Mouse (Mus musculus) hindlimb bud, embryonic 11.5 days (tissue): Measurements from ENCODE around the gene AU021092.
"Not testable (repeated sequence)": the region's sequence is repeated elsewhere in the genome, so short reads cannot be mapped to it uniquely, and the experiment has no call there.

ENCODE experiments used
- DNase-seq: peaks from one replicate; pipeline ENCODE4 v3.0.0-alpha.2; 2012; ENCODE audit warnings: low read depth, low spot score; ENCODE audit errors: extremely low spot score

The AU021092 gene

DNA sequence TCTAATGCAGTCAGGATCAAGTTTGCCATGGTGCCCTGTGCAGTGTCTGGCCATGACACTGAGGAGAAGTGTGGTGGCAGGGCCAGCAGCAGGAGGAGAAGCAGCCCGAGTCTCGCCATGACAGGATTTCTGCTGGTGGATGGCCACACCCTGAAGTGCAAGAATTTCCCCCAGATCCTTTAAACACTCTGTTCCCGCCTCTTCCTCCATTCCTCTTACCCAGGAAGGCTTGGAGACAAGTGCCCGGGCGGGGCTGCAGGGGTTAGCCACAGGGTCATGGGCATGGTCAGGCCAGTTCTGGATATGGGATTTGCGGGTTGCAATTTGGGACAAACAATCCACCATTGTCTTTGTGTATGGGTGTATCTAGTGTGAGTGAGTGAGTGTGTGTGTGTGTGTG, at the start of gene AU021092:
Gene AU021092 (minus strand): TSS at position 160 of the 400 bp plus-strand sequence.
- DNase-seq, result no peak

DNA sequence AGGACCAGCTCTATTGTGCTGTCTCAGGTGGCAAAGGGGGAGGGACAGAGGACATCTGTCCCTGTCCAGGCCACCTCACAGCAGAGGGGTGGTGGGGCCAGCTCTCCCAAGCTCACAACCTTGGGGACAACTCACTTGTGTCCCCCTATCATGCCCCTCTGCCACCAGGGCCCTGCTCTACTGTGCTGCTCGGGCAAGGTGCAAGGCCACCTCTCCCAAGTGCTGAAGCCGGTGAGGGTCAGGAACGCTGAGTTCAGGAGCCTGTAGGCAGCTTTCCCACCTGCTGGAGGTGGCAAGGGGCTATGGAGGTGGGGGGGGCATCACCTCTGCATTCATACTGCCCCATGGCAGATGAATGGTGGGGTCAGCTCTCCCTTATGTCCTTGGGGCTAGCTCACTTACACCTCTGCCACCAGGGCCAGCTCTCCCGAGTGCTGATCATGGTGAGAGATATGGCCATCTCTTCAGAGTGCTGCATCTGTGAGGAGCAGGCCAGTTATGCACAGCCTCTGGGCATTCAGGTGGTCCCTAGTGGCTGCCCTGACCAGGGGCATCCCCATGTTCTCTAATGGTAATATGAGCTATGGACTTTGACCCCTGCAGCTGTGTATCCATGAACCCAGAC, 49.4 kb upstream of the AU021092 start:
- no peak for DNase-seq

DNA sequence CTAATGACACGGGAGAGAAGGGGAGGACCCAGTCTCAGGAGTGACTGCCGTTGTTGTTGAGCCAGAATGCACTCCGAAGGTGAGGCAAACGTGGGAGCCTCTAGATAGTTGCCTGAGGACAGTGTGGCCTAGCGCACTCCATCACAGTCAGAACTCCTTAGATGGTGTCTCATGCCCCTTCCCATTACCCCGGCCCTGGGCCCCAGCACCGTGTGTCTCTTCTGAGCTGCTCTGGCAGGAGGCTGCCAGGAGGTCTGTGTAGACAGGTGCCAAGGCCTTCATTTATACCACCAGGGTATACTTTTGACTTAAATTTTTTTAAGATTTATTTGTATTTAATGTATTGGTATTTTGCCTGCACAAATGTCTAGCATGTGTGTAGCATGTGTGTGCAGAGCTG, 41.8 kb upstream of the AU021092 start:
- no peak for DNase-seq

DNA sequence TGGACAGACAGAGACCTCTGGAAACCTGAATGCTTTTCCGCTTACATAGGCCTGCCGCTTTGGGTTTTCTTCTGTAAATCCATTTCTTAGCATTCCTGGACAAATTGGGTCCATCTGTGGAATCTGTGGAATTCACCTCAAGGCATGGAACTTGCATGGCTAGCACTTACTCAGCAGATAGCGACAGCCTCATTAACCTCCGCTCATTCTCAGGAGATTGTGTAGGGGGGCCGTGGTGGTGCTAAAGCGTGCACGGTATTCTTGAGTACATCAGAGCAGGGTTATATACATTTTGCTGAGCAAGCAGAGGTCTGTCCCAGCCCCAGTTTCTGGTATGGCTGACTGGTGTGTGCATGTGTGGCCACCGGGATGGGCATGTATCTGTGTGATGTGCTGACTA, 41.1 kb upstream of the AU021092 start:
- DNase-seq, result peak; percentile 20

DNA sequence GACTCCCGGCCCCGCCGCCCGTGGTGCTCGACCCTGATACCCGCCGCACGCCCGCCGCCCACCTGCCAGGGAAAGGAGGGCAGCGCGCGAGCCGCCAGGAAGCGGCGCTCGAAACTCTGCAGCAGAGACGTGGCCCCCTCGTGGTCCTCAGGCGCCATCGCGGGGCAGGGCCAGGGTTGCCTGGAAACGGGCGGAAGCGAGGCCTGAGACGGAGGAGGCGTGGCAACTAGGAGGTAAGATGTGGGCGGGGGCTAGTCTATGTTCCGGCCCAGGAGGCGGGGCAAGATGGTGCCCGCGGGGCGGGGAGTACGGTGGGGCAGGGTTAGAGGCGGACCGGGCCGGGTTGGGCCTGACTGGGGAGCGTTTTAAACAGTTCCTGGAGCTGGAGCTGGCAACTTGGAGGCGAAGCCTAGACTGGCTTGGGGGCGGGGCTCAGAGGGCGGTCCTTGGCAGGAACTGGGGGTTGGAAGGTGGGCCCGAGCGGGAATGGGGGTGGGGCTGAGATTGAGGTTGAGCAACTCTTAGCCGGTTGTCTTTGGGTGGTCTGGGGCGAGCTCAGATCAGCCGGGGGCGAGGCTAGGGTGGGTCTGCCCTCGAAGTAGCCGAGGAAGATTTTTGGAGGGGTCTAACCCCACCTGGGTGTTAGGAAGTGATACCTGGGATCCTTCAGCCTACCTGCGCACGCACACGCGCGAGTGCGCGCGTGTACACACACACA, 33.8 kb upstream of the AU021092 start, which contains the start of gene Eef2kmt:
Gene Eef2kmt (minus strand): TSS at position 205 of the 718 bp plus-strand sequence.
- peak; percentile 87 for DNase-seq

DNA sequence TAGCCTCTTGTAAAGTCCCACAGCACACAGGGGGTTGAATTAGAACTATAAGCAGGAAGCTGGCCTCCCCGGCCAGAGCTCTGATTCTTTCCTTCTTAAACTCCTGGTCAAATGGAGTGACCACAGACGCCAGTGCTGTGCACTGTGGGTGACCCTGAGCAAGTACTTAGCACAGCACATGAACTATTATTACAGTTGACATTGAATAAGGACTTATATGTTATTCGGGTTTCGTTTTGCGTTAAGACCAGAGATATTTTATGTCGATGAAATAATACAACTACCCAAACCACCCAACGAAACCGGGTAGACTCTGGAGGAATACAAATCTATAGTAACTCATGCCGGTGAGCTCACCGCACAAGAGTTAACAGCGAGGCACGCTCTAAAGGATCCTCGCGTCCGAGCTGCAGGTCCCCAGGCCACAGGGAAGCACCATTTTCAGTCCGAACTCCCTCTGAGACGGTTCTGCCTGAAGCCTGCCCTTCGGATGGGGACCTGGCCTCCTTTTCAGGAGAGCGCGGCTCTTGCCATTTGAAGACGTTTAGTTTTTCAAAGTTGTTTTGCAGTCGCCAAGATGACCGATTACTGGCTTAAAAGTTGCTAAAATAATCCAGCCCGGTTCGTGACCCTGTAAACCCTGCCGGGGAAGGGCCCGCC, 33.1 kb upstream of the AU021092 start:
- no peak for DNase-seq

DNA sequence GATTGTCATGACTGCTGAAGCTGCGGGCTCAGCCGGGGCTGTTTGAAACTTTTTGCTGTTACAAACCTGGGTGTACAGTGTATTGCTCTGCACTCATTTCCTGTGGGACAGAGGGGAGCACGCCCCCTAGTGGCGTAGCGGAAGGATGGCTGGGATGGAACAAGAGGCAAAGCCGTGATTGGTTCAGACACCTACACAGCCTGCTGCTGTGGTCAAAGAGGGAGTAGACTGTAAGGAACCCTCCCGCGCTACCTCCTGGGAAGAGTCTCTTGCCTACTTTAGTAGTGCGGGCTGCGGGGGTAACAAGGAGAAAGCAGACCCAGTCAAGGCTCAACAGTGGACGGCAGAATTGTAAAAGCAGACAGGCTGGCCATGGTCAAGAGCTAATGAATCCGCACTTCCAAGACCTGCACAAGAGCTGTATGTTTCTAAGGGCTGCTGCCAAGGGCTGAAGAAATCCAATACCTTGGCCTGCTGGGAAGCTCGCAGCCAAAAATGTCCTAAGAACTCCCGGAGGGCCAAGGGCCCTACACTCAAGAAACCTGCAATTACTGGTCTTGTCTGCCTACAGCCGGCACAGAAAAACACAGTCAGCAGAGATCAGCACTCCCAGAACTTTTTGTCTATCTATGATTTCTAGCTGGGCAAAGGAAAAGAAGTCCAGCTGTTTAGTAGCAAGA, 32.4 kb upstream of the AU021092 start:
- peak; percentile 70 for DNase-seq

DNA sequence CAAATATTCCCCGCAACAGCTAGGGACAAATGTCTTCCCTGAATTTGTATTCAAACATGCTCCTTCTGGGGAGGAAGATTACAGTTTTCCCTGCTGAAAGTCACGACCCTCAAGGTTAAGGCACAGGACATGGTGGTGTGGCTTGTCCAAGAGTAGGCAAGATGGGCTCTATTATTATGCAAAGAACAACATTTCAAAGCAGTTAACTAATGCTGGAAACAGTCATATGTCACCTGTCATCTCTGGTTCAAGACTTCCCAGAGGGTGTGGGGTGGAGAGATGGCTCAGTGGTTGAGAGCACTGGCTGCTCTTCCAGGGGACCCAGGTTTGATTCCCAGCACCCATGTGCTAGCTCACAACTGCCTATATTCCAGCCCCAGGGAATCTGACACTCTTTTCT, 30.2 kb upstream of the AU021092 start:
- DNase-seq, result no peak

DNA sequence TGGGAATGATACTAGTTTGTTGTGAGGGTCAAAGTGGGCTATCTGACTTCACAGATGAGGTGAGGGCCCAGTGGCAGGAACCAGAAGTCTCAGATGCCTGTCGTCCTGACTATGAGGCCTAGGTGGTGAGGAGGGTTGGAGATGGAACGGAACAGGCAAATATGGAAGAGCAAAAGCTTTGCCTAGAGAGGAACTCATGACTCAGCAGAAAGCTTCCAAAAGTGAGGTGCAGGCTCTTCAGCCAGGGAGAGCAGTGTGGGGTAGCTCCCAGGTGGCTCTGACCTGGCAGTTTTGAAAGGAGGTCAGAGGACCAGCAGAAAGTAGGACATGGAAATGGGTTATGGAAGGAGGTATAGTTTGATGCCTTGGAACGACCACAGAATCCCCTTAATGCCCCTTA, 28.8 kb upstream of the AU021092 start:
- no peak for DNase-seq

DNA sequence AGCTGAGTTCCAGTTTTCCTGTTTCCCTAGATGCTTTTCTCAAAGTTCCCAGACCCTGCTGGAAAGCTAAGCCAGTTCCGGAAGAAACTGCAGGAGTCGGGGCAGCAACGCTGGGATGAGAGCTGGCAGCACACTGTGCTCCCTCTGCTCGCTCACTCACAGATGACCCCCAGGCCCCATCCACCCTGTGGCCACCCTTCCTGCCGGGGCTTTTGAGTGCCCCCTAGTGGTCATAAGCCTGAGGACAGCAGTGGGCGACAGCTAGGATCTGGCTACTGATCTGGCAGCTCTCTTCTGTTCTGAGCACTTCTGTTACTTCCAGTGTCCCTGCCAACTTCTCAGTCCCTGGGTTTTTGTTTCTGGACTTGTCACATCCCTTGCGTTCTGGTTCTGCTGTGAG, 22.3 kb upstream of the AU021092 start:
- DNase-seq, result no peak

DNA sequence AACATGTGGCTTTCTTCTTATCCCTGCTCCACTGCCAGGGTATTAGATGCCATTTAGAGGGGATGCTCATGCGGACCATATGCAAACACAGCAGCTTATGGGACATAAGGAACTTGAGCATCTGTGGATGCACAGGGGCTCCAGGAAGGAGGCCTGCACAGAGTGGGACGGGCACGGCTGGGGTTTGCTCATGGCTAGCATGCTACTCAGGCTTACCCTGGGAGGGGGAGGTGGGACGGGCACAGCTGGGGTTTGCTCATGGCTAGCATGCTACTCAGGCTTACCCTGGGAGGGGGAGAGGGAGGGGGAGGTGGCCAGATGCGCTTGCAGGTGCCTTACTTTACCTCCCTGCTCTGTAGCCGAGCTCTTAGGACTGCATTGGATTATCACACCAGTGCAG, 20.8 kb upstream of the AU021092 start:
- DNase-seq, result no peak

DNA sequence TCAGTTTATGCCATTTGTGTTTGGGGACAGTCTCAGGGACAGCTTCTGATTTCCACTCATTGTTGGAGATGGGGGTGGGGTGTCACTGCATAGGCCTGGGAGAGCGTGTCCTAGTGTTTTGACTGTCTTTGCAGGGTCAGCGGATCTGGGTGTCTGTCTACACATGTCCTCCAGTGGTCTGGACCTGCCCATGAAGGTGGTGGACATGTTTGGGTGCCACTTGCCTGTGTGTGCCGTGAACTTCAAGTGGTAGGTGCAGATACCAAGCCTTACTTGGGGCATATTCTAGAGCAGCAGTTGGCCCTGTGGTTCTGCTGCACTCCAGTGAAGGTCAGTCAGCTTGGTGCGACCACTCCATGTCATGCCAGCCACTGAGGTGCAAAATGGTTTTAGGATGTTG, 20.3 kb upstream of the AU021092 start:
- DNase-seq, result no peak

DNA sequence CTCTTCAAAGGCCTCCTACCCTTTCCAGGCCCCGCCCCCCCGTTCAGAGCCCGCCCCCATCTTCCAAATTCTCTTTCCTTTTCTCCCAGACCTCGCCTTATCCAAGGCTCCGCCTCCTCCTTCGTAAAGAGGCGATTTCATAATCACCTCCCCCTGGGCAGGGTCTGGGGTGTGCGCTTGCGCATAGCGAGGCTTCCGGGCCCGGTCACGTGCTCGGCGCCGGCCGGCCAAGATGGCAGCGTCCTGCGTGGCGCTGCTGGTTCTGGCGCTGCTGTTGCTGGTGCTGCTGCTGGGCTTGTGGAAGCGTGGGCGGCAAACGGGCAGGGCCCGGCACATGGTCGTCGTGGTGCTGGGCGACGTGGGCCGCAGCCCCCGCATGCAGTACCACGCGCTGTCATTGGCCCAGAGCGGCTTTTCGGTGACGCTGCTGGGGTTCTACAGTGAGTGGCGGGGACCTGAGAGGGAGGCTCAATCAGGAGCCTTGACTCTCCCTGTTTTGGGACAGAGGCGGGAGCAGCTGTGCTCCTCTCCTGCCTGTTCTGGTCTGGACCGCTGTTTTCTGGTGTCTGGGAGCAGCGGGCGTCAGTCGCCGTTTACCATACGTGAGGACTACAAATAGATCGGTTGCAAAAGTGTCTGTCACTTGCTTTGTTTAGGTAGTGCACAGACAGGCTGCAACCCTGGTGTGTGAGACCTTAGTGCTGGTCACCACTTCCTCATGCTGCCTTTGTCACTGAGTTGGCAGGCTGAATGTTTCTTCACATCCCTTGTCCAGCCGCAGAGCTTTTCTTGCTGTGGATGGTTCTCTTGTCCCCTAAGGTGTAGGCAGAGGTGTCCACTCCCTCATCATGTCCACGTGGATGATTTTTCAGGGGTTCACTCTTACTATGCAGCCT, 11.6 kb upstream of the AU021092 start, which contains the start of gene Alg1:
Gene Alg1 (plus strand): TSS at position 204 of the 896 bp plus-strand sequence.
- peak; percentile 79 for DNase-seq

DNA sequence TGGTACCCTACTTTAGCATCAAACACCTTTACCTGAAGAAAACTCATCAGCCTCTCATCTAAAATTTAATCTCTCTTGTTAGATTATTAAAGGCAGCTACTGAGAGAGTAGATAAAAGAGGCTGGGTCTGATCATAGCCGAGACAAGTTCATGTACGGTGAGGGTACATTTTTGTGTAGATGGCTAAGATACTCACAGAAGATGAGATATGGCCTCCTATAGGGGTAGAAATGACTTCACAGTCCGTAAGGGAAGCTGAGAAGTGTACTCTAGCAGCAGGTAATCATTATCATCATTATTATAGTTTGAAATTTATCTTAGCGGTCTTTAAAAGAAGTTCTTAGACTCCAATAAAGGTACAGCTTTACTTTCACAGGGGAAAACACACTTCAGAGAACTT, 10.9 kb upstream of the AU021092 start:
- no peak for DNase-seq

DNA sequence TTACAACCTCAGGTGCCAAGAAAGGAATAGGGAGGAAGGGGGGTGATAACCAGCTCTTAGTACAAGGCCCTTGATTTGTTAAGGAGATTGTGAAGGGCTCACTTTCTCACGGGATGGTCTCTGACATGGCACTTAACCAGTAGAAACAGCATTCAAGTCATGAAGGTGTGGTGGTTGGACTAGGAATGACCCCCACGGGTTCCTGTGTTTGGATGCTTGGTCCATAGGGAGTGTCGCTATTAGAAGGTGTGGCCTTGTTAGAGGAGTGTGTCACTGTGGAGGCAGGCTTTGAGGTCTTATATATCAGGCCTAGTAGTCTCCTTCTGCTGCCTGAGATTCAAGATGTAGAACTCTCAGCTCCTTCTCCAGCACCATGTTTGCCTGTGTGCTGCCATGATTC, 6.0 kb upstream of the AU021092 start:
- not testable (repeated sequence) for DNase-seq

DNA sequence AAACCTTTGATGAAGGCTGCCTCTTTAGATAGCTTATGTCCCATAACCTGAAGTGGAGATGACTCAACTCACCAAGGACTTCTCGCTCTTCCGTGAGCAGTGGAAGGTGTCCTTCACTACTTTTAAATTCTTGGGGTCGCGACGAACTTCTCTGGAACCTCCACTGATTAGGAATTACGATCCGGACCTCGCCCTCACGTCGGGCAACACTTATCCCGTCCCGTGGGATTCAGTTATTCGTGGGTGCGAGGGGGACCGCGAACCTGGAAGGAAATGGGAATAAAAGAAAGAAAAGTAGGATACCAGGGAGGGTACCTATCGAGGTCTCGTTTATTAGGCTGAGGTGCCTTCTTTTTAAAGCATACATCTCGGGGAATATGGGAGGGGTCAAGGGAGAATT, 5.4 kb upstream of the AU021092 start:
- not testable (repeated sequence) for DNase-seq

DNA sequence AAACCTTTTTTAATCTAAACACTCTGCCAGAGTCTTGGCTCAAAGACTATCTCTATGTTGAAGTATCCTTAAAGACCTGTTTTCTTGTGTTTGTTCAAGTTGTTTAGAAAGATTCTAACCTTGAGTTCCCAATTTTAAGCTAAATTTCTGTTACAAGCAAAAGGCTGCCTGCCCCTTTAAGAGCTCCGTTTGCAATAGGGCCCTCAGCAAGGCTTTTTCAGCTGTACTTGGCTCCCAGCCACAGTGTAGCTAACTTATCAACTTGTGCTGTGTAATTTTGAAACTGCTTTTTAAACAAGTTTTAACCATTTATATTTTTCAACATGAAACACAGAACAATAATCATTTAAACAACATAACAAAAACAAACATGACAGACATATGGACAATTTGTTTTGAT, 4.4 kb upstream of the AU021092 start:
- DNase-seq, result not testable (repeated sequence)

DNA sequence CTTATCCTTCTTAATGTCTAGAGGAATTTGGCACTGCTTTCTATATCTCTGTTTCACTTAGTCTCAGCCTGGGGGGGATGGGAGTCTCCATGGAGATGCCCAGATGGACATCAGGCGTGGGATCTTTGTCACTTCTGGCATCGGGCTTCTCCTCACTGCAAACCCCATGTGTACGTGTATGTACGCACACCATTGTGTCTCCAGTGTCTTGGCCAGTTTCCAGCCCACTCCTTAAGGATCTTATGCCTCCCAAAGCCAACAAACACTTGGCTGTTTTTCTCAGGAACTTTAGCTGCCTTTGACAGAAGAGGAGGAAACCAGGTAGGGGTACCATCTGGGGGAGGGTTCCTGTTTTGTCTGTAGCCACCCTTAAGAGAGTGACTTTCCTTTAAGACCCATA, 696 bp downstream of the AU021092 start:
- DNase-seq, result no peak

DNA sequence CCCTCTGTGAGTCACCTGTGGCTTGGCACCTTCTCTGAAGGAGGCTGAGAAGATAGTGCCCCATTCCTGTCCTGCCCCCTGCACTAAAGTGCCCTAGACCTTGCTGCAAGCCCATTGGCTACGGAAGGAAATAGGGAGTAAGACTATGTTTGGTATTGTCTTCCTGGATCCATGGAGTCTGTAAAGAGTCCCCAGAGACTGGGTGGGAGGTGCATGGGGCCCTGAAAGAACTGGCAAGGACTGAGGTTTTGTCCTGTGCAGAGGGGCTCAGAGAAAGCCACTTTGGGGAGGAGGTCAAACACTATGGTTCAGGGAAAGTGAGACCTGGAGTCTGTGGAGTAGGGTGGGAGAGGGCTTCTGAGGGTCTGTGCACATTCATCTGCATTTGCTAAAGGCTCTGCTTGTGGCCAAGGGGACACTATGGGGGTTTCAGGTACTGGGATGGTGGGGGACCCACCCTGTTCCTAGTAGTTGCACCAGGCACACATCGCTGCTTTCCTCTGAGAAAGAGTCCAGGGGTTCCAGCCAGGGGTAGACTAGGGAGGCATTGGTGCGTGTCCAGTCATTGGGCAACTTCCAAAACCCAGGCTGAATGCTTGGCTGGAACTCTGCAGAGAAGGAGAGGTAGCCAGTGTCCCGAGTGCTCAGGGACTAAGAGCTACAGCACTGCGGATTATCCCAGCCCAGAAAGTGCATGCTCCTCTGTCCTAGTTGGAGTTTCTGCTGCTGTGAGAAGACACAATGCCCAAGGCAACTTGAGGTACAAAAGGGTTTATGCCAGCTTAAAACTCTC, 4.6 kb downstream of the AU021092 start:
- DNase-seq, result no peak

DNA sequence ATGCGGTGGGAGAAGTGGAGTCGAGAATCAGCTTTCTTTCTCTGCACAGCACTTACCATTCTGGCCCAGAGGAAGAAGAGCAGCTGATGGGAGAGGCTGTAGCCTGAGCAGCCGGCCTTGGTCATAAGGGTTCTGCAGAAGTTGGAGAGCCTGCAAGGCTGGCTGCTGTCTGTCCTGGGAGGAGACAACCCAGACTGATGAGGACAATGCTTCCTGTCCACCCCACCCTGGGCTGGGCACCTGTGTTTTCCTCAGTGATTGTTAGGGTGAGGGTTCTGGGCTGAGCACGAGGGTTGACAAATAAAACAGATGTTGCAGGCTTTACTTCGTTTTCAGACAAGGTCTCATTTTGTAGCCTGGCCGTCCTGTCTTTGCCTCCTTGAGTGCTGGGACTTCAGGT, 5.4 kb downstream of the AU021092 start:
- DNase-seq, result no peak
